Comparison of ENCODE assay signal across 20 mouse cellular contexts in the genomic region with DNA sequence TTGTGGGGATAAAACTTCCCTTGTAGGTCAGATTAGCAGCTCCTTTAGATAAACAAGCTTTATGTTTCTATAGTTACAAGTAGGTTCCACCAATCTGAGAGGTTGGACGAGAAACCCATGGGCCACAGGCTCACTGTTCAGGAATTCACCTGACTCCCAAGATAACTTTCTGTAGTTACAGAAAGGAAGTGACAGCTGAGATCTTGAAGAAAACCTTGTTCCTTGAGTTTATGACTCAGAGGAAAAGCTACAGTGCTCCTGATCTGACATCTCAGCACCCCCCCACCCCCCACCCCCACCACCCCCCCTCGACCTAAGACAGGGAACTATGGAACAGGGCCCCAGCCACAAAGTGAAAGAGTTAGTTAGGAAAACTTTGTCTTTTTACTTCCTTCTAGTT. TPM values are rescaled to one million over a fixed set of nuclear protein-coding genes. Genes with fewer than 3 reads are reported as not detected.
"Had no signal": no experiment of that assay in that cellular context is flagged by ENCODE, and none has a peak within 500 bp of the region (broad histone marks: within the 10 kb centered on the region; RNA-seq: fewer than 3 reads in every experiment).

No protein-coding gene starts in this region.

- ATAC-seq: liver, embryonic 12.5 days; midbrain, embryonic 16.5 days had no signal

- H3K4me1 ChIP-seq: limb, embryonic 15.5 days; neural tube, embryonic 13.5 days had no signal

- H3K9ac ChIP-seq: limb, embryonic 15.5 days; liver, embryonic 12.5 days; lung, embryonic 14.5 days; neural tube, embryonic 13.5 days had no signal

- H3K27me3 ChIP-seq: limb, embryonic 15.5 days; liver, embryonic 12.5 days; neural tube, embryonic 13.5 days had no signal

- H3K4me2 ChIP-seq: limb, embryonic 15.5 days; liver, embryonic 12.5 days; lung, embryonic 14.5 days; neural tube, embryonic 13.5 days had no signal

- H3K9me3 ChIP-seq: limb, embryonic 15.5 days; liver, embryonic 12.5 days had no signal

- H3K27ac ChIP-seq: left cerebral cortex, adult 2 months; limb, embryonic 15.5 days; liver, embryonic 12.5 days; midbrain, embryonic 10.5 days; neural tube, embryonic 13.5 days had no signal

- DNase-seq: kidney, adult 18-20 months; kidney, postnatal 14 days; lung, embryonic 14.5 days; lung, postnatal 10 days; lung, postnatal 4 days; right cerebral cortex, postnatal 14 days; thymus, adult 2 months; thymus, postnatal 25 days had no signal

- H3K36me3 ChIP-seq: limb, embryonic 15.5 days; liver, embryonic 12.5 days; midbrain, embryonic 10.5 days; neural tube, embryonic 13.5 days had no signal

- H3K4me3 ChIP-seq: left cerebral cortex, adult 2 months; limb, embryonic 15.5 days; liver, embryonic 12.5 days; midbrain, embryonic 10.5 days; neural tube, embryonic 13.5 days had no signal

RNA-seq across cellular contexts. Expression of gene Gm10197, which starts 34.2 kb away (rescaled TPM):
- total RNA-seq: layer of hippocampus, postnatal 25 days; left cerebral cortex, adult 2 months; left cerebral cortex, postnatal 14 days; megakaryocyte, adult 5-6 weeks had no signal
- polyA plus RNA-seq: large intestine, adult 2 months; limb, embryonic 11.5 days; limb, embryonic 15.5 days; liver, embryonic 12.5 days; liver, embryonic 16.5 days; midbrain, embryonic 16.5 days; neural tube, embryonic 13.5 days; thymus, adult 2 months had no signal
